Mouse (Mus musculus) lung, adult 2 months (tissue): Measurements from ENCODE around the gene Cfap73. TPM values are rescaled to one million over a fixed set of nuclear protein-coding genes. Genes with fewer than 3 reads are reported as not detected.

Experiments used
- DNase-seq: peaks from one replicate; pipeline ENCODE4 v3.0.0; 2022
- H3K4me1 ChIP-seq: fragments of 200-500 bp; 2 replicates; pipeline ENCODE4 v1.6.1; 2011; ENCODE audit warnings: low read length; ENCODE audit not compliant: control insufficient read depth, insufficient read depth
- H3K4me3 ChIP-seq: fragments of 200-500 bp; replicated peaks from 2 replicates; pipeline ENCODE3; 2011; ENCODE audit warnings: low read depth, mild to moderate bottlenecking, control low read depth, low read length; ENCODE audit errors: extremely low read depth
- CTCF ChIP-seq: fragments of 200-500 bp; IDR thresholded peaks from 2 replicates; pipeline ENCODE4 v1.5.1; 2011; ENCODE audit warnings: mild to moderate bottlenecking, low read length, control low read depth; ENCODE audit not compliant: insufficient read depth
- POLR2A ChIP-seq: fragments of 200-500 bp; IDR thresholded peaks from 2 replicates; pipeline ENCODE4 v1.6.1; 2011; ENCODE audit warnings: low read depth, mild to moderate bottlenecking, control low read depth, low read length, borderline replicate concordance; ENCODE audit errors: extremely low read depth
- WGBS: fragments of 180-500 bp; shearing (Covaris S2); methylation state at CpG from one replicate; pipeline ENCODE4 v1.1.7; 2018; 5-methylcytosine and 5-hydroxymethylcytosine counted together
- polyA plus RNA-seq: library from polyadenylated mRNA; depleted of rRNA; stranded (reverse); fragments of >200 nt; gene quantifications from 2 replicates; pipeline ENCODE4 v1.2.3, GENCODE M21; 2012; rRNA removed

Cfap73 gene
- polyA plus RNA-seq, 1 experiment: 1.6 TPM

GRCm38 (mm10) chr5:120578504-120579081, 55.4 kb downstream of the Cfap73 start:
- Histone ChIP-seq H3K4me3 (no peak overlapping the region), H3K4me1 (peaks cover 15% of the 10 kb centered on the region)
- WGBS: 22% methylated on average over 12 of the region's 12 CpGs
- TF ChIP-seq POLR2A: no peak
- TF ChIP-seq CTCF: no peak
- DNase-seq: no peak

Other genes starting within 250 kb of the Cfap73 start
- gene Lhx5, start 202.5 kb downstream of the Cfap73 start, polyA plus RNA-seq: not detected in 2 replicates
- gene Sdsl, start 161.4 kb downstream of the Cfap73 start, polyA plus RNA-seq: 2.1 and 2.3 TPM in 2 replicates
- gene Sds, start 157.7 kb downstream of the Cfap73 start, polyA plus RNA-seq: 0.65 and 0.70 TPM in 2 replicates
- gene Plbd2, start 130.6 kb downstream of the Cfap73 start, polyA plus RNA-seq: 40.0 and 42.7 TPM in 2 replicates
- gene Slc8b1, start 123.1 kb downstream of the Cfap73 start, polyA plus RNA-seq: 37.0 and 40.0 TPM in 2 replicates
- gene Tpcn1, start 45.6 kb downstream of the Cfap73 start, polyA plus RNA-seq: 75.8 and 89.2 TPM in 2 replicates
- 2.0 and 2.4 TPM in 2 replicates for gene Iqcd, start 45.2 kb downstream of the Cfap73 start, polyA plus RNA-seq
- gene Rita1, start 21.6 kb downstream of the Cfap73 start, polyA plus RNA-seq: 15.7 and 15.8 TPM in 2 replicates
- 37.2 and 39.2 TPM in 2 replicates for gene Ddx54, start 21.5 kb downstream of the Cfap73 start, polyA plus RNA-seq
- 0.80 and 1.6 TPM in 2 replicates for gene Rasal1, start 14.6 kb upstream of the Cfap73 start, polyA plus RNA-seq
- gene Dtx1, start 77.7 kb upstream of the Cfap73 start, polyA plus RNA-seq: 6.1 and 7.8 TPM in 2 replicates
- gene Oas2, start 115.6 kb upstream of the Cfap73 start, polyA plus RNA-seq: 4.5 and 5.0 TPM in 2 replicates
- gene Oas3, start 143.4 kb upstream of the Cfap73 start, polyA plus RNA-seq: 1.6 and 1.7 TPM in 2 replicates
- 0.06 TPM in 1 of 2 replicates, not detected in the other for gene Oas1e, start 161.3 kb upstream of the Cfap73 start, polyA plus RNA-seq
- gene Oas1c, start 178.3 kb upstream of the Cfap73 start, polyA plus RNA-seq: 2.7 and 4.6 TPM in 2 replicates
- gene Oas1f, start 213.1 kb upstream of the Cfap73 start, polyA plus RNA-seq: not detected in 2 replicates
- gene Oas1h, start 227.2 kb upstream of the Cfap73 start, polyA plus RNA-seq: not detected in 2 replicates